Mouse (Mus musculus) ovary, adult 10 weeks (tissue): ENCODE measurements around the gene Vmn1r41. TPM values are rescaled to one million over a fixed set of nuclear protein-coding genes. Genes with fewer than 3 reads are reported as not detected.

Experiments used
- polyA plus RNA-seq: library from polyadenylated mRNA; stranded (reverse); fragments of 350-450 nt; fragmentation: Illumina TruSeq; extraction: RNeasy Lipid Tissue Mini Kit (QIAGEN cat#74804); gene quantifications from one replicate; pipeline ENCODE4 v1.2.3, GENCODE M21; 2014

Vmn1r41 gene
- polyA plus RNA-seq = not detected

DNA sequence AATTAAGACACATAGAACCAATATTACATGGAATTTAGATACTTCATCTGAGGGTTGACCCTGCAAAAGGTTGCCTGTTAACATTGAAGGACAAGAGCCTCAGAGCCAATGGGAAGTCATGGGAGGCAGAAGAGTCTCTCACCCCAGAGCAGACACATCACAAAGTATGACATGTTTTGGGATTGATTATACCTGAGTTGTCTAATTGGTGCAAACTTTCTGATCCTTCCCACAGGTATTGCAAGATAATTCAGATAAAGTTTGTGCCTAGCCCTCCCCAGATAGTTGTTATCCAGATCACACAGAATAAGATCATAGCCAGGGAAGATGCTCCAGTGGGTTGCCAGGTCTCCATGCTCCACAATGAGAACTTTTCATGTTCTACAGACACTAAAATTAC is at the start of gene Vmn1r41:
Vmn1r41 (plus strand) TSS at position 301 of the 400 bp plus-strand sequence.

DNA sequence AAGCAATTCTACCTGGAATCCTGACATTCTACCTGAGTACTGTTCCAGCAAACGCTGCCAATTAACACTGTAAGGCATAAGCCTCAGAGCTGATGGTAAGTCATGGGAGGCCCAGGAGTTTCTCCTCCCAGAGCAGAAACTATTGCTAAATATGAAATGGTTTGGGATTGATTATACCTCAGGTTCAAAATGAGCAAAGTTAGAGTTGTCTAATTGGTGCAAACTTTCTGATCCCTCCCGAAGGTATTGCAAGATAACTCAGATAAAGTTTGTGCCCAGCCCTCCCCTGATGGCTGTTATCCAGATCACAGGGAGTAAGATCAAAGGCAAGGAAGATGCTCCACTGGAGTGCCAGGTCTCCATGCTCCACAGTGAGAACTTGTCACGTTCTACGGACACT is 33.3 kb upstream of the Vmn1r41 start, which contains the start of gene Vmn1r40:
Vmn1r40 (plus strand) TSS at position 301 of the 400 bp plus-strand sequence.

Other genes starting within 250 kb of the Vmn1r41 start
- gene Chchd6, start 145.1 kb upstream of the Vmn1r41 start, polyA plus RNA-seq = 1.0 TPM
- gene Txnrd3, start 96.8 kb upstream of the Vmn1r41 start, polyA plus RNA-seq = 14.8 TPM
- not detected for gene Vmn1r40, start 33.2 kb upstream of the Vmn1r41 start, polyA plus RNA-seq
- not detected for gene Vmn1r42, start 135.6 kb downstream of the Vmn1r41 start, polyA plus RNA-seq
- not detected for gene Vmn1r43, start 135.6 kb downstream of the Vmn1r41 start, polyA plus RNA-seq
- gene Vmn1r44, start 142.9 kb downstream of the Vmn1r41 start, polyA plus RNA-seq = not detected
- gene Vmn1r45, start 199.8 kb downstream of the Vmn1r41 start, polyA plus RNA-seq = not detected
- not detected for gene Vmn1r46, start 228.5 kb downstream of the Vmn1r41 start, polyA plus RNA-seq